Mouse (Mus musculus): ENCODE results near the gene Fpr2. TPM values are rescaled to one million over a fixed set of nuclear protein-coding genes. Genes with fewer than 3 reads are reported as not detected.
A peak's percentile ranks its signal among the peaks of the same experiment; 100 is the strongest.

Gene Fpr2
- polyA plus RNA-seq, 1 experiment from 2014 or later, result 0.68 TPM

DNA sequence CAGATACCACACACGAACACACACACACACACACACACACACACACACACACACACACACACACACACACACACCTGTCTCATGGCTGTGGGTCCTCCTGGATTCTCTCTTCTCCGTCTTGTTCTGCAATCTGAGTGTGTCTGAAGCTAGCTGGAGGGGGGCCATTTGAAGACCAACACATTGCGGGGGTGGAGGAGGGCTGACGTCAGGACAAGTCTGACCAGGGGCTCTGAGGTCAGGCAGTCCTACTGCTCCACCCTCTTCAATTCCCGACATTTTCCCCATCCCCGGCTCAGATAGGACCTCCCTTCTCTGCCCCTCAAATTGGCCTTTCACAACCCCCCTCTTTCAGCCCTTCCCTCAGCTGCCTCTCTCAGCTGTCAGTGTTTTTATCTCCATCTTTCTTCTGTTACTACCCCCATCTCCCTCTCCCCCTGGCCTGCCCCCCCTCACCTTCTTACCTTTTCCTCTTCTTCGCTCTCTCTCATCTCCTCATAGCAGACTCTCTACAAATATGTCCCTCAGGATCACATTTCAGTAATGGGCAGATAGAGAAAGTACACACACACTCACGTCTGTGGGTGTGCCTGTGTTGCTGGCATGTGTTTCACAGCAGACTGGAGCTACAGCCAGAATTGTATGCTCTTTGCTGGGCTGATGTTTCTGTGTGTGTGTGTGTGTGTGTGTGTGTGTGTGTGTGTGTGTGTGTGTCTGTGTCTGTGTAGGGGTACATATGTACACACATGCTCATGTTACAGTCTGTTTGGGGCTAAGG, 32.4 kb upstream of the Fpr2 start, which contains the start of gene Has1:
Has1 (minus strand) TSS at position 142 of the 775 bp plus-strand sequence.
- H3K36me3 ChIP-seq, result no peaks in the 10 kb centered on the region
- no peak for ATAC-seq (ENCODE audit: insufficient number of reproducible peaks, low FRiP score, low TSS enrichment, low read depth)
- H3K4me1 ChIP-seq, result peaks cover 10% of the 10 kb centered on the region; the same call in 1 of the 2 replicates
- H3K27ac ChIP-seq (replicated peaks), result peak within 1 kb of the TSS; percentile 28; the same call in 1 of the 2 replicates
- no peak within 1 kb of the TSS; the same call in 1 of the 2 replicates for H3K4me2 ChIP-seq (replicated peaks)
- H3K4me3 ChIP-seq (replicated peaks), result no peak within 1 kb of the TSS
- H3K27me3 ChIP-seq, result peaks cover 5% of the 10 kb centered on the region; the same call in 1 of the 2 replicates
- no peaks in the 10 kb centered on the region for H3K9me3 ChIP-seq (replicated peaks)
- H3K9ac ChIP-seq, result no peak within 1 kb of the TSS
- 16% methylated on average over 8 of the region's 8 CpGs for WGBS

DNA sequence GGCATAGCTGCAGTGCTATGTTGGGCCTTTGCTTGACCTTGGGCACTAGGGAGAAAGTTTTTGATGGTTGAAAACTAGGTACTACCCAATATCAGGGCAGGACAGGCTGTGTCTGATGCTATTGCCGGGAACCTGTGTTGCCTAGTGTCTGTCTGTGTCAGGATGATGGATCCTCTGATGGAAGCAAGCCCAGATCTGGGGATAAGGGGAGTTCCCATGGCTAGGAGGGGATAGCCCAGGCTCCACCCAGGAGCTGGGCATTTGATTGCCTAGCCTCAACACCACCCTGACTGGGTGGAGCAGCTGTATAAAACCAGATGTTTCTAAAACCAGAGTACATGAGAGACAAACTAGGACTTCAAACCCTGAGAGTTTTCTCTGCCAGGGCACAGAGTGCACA, 31.0 kb upstream of the Fpr2 start:
- 0 out of 2 replicates have a peak, but pooled peaks have one; percentile 31 for ATAC-seq (ENCODE audit: insufficient number of reproducible peaks, low FRiP score, low TSS enrichment, low read depth)
- Histone ChIP-seq H3K4me2 (replicated peaks) (no peak overlapping the region), H3K27ac (replicated peaks) (peak overlapping the region; percentile 61; the same call in 1 of the 2 replicates), H3K9me3 (replicated peaks) (no peaks in the 10 kb centered on the region), H3K27me3 (no peaks in the 10 kb centered on the region), H3K9ac (no peak overlapping the region), H3K4me3 (replicated peaks) (no peak overlapping the region), H3K4me1 (peaks cover 10% of the 10 kb centered on the region; the same call in 1 of the 2 replicates), H3K36me3 (no peaks in the 10 kb centered on the region)
- 92% methylated on average over 1 of the region's 1 CpGs for WGBS

DNA sequence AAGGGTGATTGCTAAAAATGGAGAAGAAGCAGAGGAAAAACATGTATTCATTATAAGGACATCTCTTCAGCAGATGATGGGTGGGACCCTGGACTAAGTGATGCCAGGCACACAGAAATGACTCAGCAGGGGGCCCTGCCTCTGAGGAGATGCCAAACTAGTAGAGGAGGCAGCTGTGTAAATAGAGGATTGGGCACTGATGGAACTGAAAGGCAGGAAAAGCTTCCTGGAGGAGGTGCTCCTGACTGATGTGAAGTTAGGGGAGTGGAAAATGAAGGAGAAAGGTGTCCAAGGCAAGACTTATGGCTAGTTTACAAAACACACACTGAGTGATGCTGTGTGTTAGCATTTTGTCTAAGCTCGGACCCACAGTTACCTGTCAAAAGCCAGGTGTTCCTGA, 30.2 kb upstream of the Fpr2 start:
- peaks cover 10% of the 10 kb centered on the region; the same call in 1 of the 2 replicates for H3K4me1 ChIP-seq
- 0 out of 2 replicates have a peak, but pooled peaks have one; percentile 37 for ATAC-seq (ENCODE audit: insufficient number of reproducible peaks, low FRiP score, low TSS enrichment, low read depth)
- H3K9me3 ChIP-seq (replicated peaks), result no peaks in the 10 kb centered on the region
- no peak overlapping the region for H3K4me2 ChIP-seq (replicated peaks)
- no peaks in the 10 kb centered on the region for H3K27me3 ChIP-seq
- H3K27ac ChIP-seq (replicated peaks), result no peak overlapping the region
- 76% methylated on average over 1 of the region's 1 CpGs for WGBS
- H3K4me3 ChIP-seq (replicated peaks), result no peak overlapping the region
- no peak overlapping the region for H3K9ac ChIP-seq
- peaks cover under 1% of the 10 kb centered on the region; the same call in 1 of the 2 replicates for H3K36me3 ChIP-seq

DNA sequence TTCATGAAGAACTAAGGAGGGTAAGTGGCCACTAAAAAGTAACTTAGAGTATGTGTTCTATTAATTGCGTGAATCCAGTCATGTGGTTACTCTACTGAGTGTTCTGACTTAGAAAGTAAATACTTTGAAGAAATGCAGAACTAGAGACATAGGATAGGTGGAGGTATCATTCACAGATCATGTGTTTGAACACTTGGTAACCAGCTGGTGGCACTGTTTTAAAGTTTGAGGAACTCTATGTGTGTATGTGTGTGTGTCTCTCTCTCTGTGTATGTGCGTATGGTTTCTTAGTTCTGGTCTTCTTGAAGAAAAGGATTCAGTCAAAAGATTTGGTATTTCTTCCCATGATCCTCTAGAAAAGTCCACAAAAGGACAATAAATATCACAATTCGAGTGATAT, 27.5 kb upstream of the Fpr2 start:
- H3K27me3 ChIP-seq, result no peaks in the 10 kb centered on the region
- H3K4me1 ChIP-seq, result peaks cover 4% of the 10 kb centered on the region; the same call in 1 of the 2 replicates
- no peaks in the 10 kb centered on the region for H3K9me3 ChIP-seq (replicated peaks)
- WGBS, result 87% methylated on average over 3 of the region's 3 CpGs
- H3K9ac ChIP-seq, result no peak overlapping the region
- H3K27ac ChIP-seq (replicated peaks), result no peak overlapping the region
- ATAC-seq (ENCODE audit: insufficient number of reproducible peaks, low FRiP score, low TSS enrichment, low read depth), result no peak
- no peak overlapping the region for H3K4me3 ChIP-seq (replicated peaks)
- H3K36me3 ChIP-seq, result peaks cover 5% of the 10 kb centered on the region
- H3K4me2 ChIP-seq (replicated peaks), result no peak overlapping the region

DNA sequence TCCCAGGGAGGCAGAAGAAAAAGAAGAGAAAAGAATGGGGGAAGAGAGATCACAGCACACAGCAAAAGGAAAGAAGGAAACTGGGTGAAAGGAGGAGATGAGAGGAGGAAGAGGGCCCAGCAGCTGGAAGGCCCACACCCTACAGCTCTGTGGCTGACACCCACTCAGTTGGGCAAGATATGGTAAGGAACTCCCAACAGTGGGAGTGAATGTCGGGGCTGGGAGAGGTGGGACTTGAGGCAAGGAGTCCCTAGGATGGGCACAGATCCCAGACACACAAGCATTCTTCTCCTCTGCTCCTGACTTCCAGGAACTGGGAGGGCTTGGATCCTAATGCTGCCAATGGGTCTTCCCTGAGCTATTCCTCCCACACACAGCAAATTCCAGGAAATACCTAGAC, 25.3 kb upstream of the Fpr2 start:
- Histone ChIP-seq H3K27ac (replicated peaks) (no peak overlapping the region), H3K4me1 (no peaks in the 10 kb centered on the region), H3K36me3 (peaks cover 8% of the 10 kb centered on the region), H3K9ac (no peak overlapping the region), H3K27me3 (no peaks in the 10 kb centered on the region), H3K9me3 (replicated peaks) (no peaks in the 10 kb centered on the region), H3K4me3 (replicated peaks) (no peak overlapping the region), H3K4me2 (replicated peaks) (no peak overlapping the region)
- 83% methylated on average over 1 of the region's 1 CpGs for WGBS
- no peak for ATAC-seq (ENCODE audit: insufficient number of reproducible peaks, low FRiP score, low TSS enrichment, low read depth)

DNA sequence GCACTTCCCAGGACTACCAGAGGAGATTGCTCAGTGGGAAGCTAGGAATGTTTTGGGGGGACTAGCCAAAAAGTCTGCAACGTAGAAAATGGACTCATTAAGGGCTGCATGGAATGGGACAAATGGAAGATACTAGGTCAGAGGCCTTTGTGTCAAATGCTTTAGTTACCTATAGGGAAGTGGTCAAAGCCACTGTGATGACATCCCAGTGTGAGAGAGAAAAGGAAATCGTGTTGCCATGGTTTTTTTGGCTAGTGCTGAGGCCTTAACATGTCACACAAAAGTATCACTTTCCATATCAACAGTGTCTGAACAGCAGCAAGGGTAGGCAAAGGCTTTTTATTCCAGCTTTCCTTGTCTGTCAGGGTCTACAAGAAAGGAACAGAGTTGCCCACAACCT, 22.5 kb upstream of the Fpr2 start:
- Histone ChIP-seq H3K4me3 (replicated peaks) (no peak overlapping the region), H3K27ac (replicated peaks) (no peak overlapping the region), H3K4me1 (no peaks in the 10 kb centered on the region), H3K36me3 (peaks cover 8% of the 10 kb centered on the region), H3K4me2 (replicated peaks) (no peak overlapping the region), H3K9ac (no peak overlapping the region), H3K27me3 (no peaks in the 10 kb centered on the region), H3K9me3 (replicated peaks) (no peaks in the 10 kb centered on the region)
- no peak for ATAC-seq (ENCODE audit: insufficient number of reproducible peaks, low FRiP score, low TSS enrichment, low read depth)
- 53% methylated on average over 2 of the region's 2 CpGs for WGBS

DNA sequence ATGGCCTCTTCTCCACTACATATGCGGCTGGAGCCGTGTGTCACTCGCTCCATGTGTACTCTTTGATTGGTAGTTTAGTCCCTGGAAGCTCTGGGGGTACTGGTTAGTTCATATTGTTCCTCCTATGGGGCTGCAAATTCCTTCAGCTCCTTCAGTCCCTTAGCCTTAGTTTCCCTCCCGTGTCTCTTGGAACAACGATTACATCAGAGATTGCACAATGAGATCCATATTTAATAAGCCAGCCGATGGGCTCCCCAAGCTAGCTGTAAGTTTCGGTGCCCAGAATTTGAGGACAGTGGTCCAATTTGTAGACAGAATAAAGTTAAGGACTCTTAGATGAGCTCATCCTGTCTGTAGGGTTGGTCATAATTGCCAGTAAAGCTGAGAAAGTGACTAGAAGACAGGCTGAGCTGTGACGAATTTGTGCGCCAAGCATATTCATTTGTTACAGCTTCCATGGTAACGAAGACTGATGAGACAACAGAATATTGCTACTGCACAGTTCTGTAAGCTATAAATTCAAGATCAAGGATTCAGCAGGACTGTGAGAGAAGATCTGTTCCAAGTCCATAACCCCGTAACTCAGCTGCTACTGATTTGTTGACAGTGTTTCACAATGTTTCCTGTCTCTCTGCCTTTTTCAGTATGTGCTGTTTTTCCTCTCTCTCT, 20.7 kb upstream of the Fpr2 start:
- Histone ChIP-seq H3K4me3 (replicated peaks) (no peak overlapping the region), H3K36me3 (peaks cover 8% of the 10 kb centered on the region), H3K9ac (no peak overlapping the region), H3K27ac (replicated peaks) (no peak overlapping the region), H3K9me3 (replicated peaks) (no peaks in the 10 kb centered on the region), H3K4me1 (no peaks in the 10 kb centered on the region), H3K27me3 (no peaks in the 10 kb centered on the region), H3K4me2 (replicated peaks) (no peak overlapping the region)
- WGBS, result 78% methylated on average over 11 of the region's 11 CpGs
- no peak for ATAC-seq (ENCODE audit: insufficient number of reproducible peaks, low FRiP score, low TSS enrichment, low read depth)

DNA sequence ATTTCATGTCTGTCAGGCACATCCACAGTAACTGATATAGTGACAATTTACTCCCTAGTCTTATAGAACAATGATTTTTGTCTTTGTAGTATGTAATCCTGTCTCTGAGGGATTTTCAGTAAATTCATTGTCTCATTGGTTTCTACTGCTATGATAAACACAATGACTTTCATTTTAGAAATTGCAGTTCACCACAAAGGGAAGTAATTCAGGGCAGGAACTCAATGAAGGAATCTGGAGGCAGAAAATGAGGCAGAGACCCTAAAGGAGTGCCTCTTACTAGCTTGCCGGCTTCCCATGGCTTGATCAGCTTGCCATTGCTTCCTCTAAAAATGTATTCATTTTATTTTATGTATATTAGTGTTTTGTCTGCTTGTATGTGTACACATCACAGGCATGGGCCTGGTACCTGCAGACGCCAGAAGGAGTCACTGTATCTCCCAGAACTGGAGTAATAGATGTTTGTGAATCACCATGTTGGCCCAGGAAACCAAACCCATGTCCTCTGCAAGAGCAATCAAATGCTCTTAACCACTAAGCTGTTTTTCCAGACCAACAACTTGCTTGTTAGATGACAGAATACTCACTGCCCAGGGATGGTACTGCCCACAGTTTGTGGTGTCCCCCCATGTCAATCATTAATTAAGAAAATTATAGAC, 16.6 kb upstream of the Fpr2 start:
- H3K9me3 ChIP-seq (replicated peaks), result no peaks in the 10 kb centered on the region; the same call in 1 of the 2 replicates
- no peak overlapping the region for H3K27ac ChIP-seq (replicated peaks)
- H3K36me3 ChIP-seq, result no peaks in the 10 kb centered on the region
- no peaks in the 10 kb centered on the region for H3K4me1 ChIP-seq
- ATAC-seq (ENCODE audit: insufficient number of reproducible peaks, low FRiP score, low TSS enrichment, low read depth), result no peak
- WGBS, result 79% methylated on average over 2 of the region's 2 CpGs
- no peaks in the 10 kb centered on the region for H3K27me3 ChIP-seq
- H3K4me3 ChIP-seq (replicated peaks), result no peak overlapping the region
- no peak overlapping the region for H3K9ac ChIP-seq
- no peak overlapping the region for H3K4me2 ChIP-seq (replicated peaks)

DNA sequence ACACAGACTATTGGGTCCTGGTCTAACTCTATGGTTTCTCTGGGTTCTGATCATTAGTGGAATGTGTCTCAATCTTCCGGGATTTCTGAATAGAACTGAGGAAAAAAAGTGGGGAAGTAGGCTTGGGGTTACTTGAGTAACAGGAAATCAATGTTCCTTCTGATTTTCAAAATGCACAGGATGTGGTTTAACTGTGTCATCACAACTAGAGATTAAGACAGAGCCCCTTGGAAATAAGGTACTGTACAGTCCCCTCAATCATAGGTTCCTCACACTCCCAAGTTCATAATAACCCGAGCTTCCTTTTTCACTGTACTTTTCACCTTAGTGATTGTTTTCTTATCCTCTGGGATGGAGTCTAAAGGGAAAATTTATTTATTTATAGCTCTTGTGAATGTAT, 15.9 kb upstream of the Fpr2 start:
- H3K9me3 ChIP-seq (replicated peaks), result no peaks in the 10 kb centered on the region; the same call in 1 of the 2 replicates
- 79% methylated on average over 2 of the region's 2 CpGs for WGBS
- no peak overlapping the region for H3K27ac ChIP-seq (replicated peaks)
- no peak for ATAC-seq (ENCODE audit: insufficient number of reproducible peaks, low FRiP score, low TSS enrichment, low read depth)
- no peak overlapping the region for H3K4me3 ChIP-seq (replicated peaks)
- no peaks in the 10 kb centered on the region for H3K27me3 ChIP-seq
- H3K4me1 ChIP-seq, result no peaks in the 10 kb centered on the region
- no peaks in the 10 kb centered on the region for H3K36me3 ChIP-seq
- H3K4me2 ChIP-seq (replicated peaks), result no peak overlapping the region
- H3K9ac ChIP-seq, result no peak overlapping the region

DNA sequence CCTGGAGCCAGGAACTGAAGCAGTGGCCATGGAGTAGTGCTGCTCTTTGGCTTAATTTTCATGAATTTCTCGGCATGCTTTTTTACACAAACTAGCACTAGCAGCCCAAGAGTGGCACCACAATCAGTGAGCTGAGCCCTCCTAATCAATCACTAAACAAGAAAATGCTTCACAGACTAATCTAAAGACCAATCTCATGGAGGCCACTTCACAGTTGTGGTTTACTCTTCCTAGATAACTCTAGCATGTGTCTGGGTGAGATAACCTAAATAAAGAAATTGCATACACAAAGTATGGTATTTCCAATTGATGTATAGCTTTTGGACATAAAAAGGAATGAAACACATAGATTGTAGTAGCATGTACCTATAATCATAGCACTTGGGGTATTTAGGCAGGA, 8.3 kb upstream of the Fpr2 start:
- Histone ChIP-seq H3K36me3 (no peaks in the 10 kb centered on the region), H3K4me3 (replicated peaks) (no peak overlapping the region), H3K9me3 (replicated peaks) (no peaks in the 10 kb centered on the region), H3K9ac (no peak overlapping the region), H3K27me3 (no peaks in the 10 kb centered on the region), H3K4me2 (replicated peaks) (no peak overlapping the region), H3K27ac (replicated peaks) (no peak overlapping the region), H3K4me1 (no peaks in the 10 kb centered on the region)
- ATAC-seq (ENCODE audit: insufficient number of reproducible peaks, low FRiP score, low TSS enrichment, low read depth), result no peak
- WGBS, result 79% methylated on average over 1 of the region's 1 CpGs

DNA sequence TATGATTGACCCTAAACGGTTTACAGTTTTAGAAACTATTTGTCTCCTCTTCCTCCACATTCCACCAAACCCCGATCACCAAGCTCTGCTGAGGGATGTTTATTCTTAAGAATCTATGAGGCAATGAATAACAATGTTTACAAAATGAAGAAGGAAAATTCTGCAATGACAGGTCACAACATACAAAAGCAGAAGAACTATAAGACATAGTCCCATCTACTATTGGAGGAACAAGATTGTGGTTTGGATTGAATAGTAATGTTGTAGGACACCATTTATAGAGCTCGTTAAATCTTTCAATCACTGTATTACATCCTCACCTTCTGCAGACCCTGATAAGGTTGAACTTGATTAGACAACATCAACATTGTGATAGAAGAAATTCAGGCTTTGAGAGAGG, 5.0 kb upstream of the Fpr2 start:
- Histone ChIP-seq H3K27me3 (no peaks in the 10 kb centered on the region), H3K4me1 (no peaks in the 10 kb centered on the region), H3K4me2 (replicated peaks) (no peak overlapping the region), H3K9me3 (replicated peaks) (no peaks in the 10 kb centered on the region), H3K4me3 (replicated peaks) (no peak overlapping the region), H3K36me3 (no peaks in the 10 kb centered on the region), H3K27ac (replicated peaks) (no peak overlapping the region), H3K9ac (no peak overlapping the region)
- no peak for ATAC-seq (ENCODE audit: insufficient number of reproducible peaks, low FRiP score, low TSS enrichment, low read depth)
- 84% methylated on average over 3 of the region's 3 CpGs for WGBS
